Mouse (Mus musculus): ENCODE measurements at regions not wholly inside any gene's neighbourhood (a gene's known extent, or its start where the extent isn't known, plus 50 kb on each side); places are given as distances from the start of the nearest gene placed in this dataset.

DNA sequence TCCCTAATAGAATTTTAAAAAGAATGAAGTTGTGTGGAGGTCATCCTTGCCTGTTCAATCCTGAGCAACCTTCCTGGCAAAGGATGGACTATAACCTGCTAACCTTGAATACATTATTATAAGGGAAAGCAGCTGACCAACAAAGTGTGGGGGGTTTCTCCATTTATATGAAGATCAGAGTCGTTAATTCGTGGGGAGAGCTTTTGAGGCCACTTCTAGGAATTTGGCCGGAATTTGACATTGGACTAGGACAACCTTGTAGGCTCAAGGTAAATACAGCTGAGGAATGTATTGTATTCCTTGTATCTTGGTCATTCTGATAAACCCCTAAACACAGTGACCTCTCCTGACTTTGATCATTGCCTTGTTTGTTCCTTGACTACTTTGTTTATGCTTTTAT lies 56.9 kb downstream of the Klf4 start:
- DNase-seq (ENCODE audit: low spot score), result no peak

- no peak for DNase-seq (ENCODE audit: low spot score)
Measured at GRCm38 (mm10) chr4:55474044-55474788, 58.0 kb downstream of the Klf4 start.

DNA sequence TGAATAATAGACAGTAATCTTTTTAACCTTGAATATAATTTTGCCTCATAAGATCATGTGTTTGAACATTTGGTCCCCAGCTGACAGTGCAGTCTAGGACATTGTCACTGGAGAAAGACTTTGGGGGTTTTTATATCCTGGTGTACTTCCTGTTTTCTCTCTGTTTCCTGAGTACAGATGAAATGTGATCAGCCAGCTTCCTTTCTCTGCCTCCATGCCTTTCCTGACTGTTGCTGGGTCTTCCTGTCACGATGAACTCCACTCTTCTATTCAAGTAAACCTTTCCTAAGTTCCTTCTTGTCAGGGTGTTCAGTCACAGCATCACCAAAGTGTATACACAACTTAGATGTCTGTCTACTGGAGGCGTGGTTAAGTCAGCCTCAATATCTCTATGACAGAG lies 59.6 kb downstream of the Klf4 start:
- no peak for DNase-seq (ENCODE audit: low spot score)

DNA sequence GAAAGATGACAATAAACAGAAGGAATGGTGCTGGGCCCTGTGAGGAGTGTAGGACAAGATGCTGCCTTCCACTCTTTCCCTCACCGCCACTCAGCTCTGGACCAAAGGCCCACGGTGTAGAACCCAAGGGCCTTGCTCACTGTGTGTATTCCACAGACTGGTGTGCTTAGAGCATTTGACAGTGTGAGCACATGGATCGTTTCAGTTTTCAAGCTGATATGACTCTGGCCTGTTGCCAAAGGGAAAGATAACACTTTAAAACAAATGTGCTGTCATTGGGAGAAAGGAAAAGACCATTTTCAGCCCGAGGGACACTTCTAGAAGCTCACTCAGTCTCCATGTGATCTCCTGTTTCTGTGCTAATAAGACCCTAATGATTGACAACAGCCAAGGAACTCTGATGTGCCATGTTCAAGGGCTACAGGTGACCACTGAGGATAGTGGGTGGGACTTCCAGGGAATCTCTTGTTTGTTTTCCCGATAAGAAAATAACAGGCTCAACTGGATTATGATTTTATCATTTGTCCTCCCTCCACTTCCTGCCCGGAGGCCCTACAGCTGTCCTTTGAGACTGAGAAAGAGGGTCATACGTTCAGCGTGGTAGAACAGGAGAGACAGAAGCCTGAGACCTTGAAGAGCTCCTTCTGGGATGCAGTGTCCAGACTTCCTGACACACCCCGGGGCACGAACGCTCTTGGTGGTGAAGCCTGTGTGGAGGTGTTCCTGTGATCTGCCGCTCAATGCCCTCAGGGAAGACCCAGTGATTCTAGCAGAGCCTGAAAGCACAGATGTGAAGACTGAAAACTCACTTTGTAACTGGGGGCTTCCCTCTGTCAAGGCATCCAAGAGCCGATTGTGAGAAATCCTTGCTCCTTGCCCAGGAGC lies 61.2 kb downstream of the Klf4 start:
- no peak for DNase-seq (ENCODE audit: low spot score)

- no peak for DNase-seq (ENCODE audit: low spot score)
Measured at GRCm38 (mm10) chr4:55464192-55464591, 68.1 kb downstream of the Klf4 start.

GRCm38 (mm10) chr4:55461927-55462326 lies 70.3 kb downstream of the Klf4 start:
- DNase-seq (ENCODE audit: low spot score), result no peak

DNA sequence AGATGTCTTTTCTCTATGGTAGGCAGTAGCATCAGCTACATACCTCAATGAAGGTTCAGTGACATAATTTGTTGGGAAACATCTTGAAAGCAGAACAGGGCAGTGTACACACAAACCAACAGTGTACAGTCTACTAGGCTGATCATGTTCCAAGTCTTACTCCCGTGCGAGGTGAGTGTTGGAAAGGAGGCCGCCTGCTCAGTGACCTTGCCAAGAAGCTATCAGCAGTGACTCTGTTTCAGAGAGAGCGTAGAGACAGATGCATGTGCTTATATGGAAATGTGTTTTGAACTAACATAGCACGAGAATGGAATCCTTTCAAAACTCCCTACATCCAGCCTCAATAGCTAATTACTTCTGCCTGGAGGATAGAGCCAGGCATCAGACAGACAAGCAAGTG lies 78.4 kb downstream of the Klf4 start:
- no peak for DNase-seq (ENCODE audit: low spot score)

DNA sequence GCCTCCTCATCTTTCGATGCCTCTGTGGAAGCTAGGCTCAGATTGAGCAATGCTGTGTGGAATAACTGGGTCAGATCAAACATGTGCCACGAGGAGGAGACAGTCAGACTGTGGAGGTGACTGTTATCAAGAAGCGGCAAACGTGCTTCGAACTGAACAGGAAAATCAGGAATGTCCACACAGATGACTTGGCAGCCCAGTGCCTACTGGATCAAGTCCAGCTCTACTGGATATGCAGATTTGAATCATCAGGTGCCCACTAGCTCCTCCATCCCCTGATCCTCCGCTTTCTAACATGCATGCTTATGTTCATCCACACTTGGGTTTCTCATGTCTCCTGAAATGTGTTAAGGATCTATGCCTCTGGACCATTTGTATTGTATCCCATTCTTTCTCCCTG lies 79.7 kb downstream of the Klf4 start:
- DNase-seq (ENCODE audit: low spot score), result no peak

DNA sequence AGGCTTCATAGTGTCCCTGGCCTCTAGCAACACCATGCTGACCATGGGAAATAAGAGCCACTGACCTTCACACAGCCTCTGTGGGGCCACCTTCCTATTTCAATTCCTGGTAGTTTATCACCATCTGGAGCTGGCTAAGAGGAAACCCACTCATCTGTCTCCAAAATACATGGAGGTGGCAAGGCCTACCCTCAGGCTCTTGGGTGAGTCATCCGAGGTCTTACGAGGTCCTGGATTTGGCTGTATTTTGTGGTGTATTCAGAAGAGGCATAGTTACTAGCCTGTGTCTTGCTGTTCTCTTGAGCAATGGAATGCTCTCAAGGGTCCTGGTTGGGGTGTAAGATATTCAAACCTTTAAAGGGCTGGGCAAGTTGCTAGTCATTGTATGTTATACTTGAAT lies 80.6 kb downstream of the Klf4 start:
- no peak for DNase-seq (ENCODE audit: low spot score)

GRCm38 (mm10) chr4:55451026-55451425 lies 81.2 kb downstream of the Klf4 start:
- DNase-seq (ENCODE audit: low spot score), result peak; percentile 10

- DNase-seq (ENCODE audit: low spot score), result no peak
Measured at GRCm38 (mm10) chr4:55443489-55443888, 88.8 kb downstream of the Klf4 start.

DNA sequence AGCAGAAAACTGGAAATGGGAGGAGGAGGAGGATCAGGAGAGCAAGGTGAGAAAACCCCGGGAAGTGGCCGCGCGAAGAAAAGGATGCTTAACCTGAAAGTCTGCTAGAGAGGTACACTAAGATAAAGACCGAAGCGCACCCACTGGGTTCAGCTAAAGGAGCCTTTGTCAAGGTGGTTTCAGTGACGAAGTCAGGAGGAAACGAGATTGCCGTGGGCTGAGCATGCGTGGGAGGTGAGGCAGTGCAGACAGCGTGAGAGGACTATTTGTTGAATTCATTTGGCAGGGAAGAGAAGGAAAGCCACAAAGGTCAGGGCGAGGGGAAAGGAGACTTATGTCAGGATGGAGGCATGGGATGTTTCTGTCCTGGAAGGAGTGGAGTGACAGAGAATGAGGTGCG lies 90.2 kb downstream of the Klf4 start:
- DNase-seq (ENCODE audit: low spot score), result no peak

Data from MN1 (cell line).